Mouse (Mus musculus) gastrocnemius, adult 2 months (tissue): ENCODE measurements at regions not wholly inside any gene's neighbourhood (a gene's known extent, or its start where the extent isn't known, plus 50 kb on each side); places are given as distances from the start of the nearest gene placed in this dataset.

Experiments used
- DNase-seq: peaks from one replicate; pipeline ENCODE4 v3.0.0; 2022
- H3K27ac ChIP-seq: fragments of 200-600 bp; 2 replicates; pipeline ENCODE4 v1.8.1; 2022; ENCODE audit warnings: mild to moderate bottlenecking
- H3K4me3 ChIP-seq: fragments of 200-600 bp; 2 replicates; pipeline ENCODE4 v1.8.1; 2022; ENCODE audit warnings: mild to moderate bottlenecking, moderate library complexity
- CTCF ChIP-seq: fragments of 200-600 bp; IDR thresholded peaks from 2 replicates; pipeline ENCODE4 v1.8.1; 2022; ENCODE audit warnings: antibody characterized with exemption, mild to moderate bottlenecking, moderate library complexity
- intact Hi-C: fragments of 180-260 bp; cut with DNase I; formaldehyde crosslinking; loops from one replicate; pipeline ENCODE4 v1.15.1; 2025

DNA sequence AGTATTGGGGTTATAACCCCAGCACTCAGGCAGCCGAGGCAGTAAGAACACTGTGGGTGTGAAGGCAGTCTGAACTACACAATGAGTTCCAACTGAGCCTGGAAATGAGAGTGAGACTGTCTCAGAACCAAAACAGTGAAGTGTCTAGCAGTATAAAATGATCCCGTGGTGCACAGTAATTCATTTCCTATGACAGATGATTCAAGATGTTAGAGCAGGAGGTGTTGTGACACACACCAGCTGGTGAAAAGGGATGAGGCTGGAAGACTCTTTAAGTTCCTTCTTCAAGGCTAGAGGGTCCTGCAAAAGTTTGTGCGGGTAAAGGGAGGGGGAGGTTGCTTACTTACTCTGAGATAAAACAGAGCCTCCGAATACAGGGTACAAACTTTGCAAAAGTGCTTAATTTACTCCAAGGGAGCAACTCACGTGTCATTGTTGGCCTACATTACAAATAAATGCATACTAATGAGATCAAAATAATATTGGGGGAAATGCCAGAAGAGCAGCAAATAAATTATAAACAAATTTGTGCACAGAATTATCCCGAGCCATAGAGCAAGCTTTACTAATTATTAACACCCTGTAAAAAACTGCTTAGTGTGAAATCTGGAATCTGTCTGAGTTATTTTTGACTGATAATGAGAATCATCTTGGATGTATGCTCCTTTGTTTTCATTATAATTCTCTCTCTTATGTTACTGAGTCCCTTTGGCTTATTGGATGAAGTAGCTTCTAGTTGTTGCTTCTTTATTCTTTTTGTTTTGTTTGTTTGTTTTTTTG lies 382.0 kb upstream of the Zic4 start:
- no peak for DNase-seq
- no peak for TF ChIP-seq CTCF
- intact Hi-C loops, result no loop called here
- no peak overlapping the region for H3K27ac ChIP-seq
- H3K4me3 ChIP-seq, result no peak overlapping the region

DNA sequence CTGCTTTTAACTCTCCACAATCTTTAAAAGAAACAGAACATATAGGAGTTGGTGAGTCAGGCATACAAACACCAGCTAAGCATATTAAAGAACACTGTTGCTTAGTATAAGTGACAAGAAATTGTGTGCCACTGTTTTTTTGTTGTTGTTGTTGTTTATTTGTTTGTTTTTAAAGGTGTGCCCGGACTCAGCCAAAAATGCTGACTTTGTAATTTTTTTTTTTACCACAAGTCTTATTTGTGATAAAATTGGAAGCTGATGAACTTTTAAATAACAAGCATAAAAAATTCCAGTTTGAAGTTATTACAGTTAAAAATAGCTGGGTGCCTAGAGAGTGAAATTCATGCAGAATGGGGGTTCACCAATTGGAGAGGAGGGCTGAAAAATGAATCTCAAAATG lies 363.0 kb upstream of the Zic4 start:
- no peak for DNase-seq
- intact Hi-C loops, result no loop called here
- H3K27ac ChIP-seq, result no peak overlapping the region
- no peak overlapping the region for H3K4me3 ChIP-seq
- no peak for TF ChIP-seq CTCF

DNA sequence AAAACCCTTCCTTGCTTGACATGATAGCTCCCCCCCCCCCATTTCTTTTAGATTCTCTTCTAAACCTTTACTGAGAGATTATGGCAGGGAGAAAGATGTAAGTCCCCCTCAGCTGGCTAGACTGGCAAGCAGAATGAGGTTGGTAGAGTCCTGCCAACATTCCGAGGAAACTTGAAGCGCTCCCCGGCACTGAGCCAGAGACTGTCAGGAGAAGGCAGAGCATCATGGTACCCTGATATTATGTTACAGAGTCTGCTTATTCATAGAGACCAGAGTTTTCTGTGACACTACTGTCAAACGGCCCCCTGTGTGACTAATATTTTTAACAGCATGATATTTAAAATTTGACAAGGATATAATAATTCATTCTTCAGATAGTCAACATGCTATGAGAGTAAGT lies 358.0 kb upstream of the Zic4 start:
- H3K27ac ChIP-seq, result peak overlapping the region; percentile 82

DNA sequence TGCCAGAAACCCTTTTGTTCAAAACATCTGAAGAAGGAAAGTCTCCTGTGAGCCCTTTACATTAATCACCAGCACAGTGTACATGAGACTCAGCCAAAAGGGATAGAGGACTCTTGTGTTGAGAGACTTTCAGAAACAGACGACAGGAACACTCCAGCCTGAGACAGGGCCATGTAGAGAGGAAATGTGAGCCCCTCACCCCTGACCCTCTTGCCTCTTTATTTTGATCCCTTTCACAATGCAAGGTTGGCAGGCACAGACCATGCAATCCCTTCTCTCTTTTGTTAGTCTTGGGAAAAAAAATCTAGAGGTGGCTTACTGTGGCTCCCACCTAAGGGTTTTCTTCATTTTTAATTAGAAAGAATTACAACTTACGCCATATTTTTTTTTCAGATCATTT lies 321.7 kb upstream of the Zic4 start:
- H3K27ac ChIP-seq, result no peak overlapping the region
- H3K4me3 ChIP-seq, result no peak overlapping the region
- TF ChIP-seq CTCF, result no peak
- intact Hi-C loops, result no loop called here
- DNase-seq, result no peak

More for the DNA sequence above, 358.0 kb upstream of the Zic4 start:
- H3K4me3 ChIP-seq, result no peak overlapping the region
- intact Hi-C loops, result no loop called here
- no peak for TF ChIP-seq CTCF
- DNase-seq, result peak; percentile 88

DNA sequence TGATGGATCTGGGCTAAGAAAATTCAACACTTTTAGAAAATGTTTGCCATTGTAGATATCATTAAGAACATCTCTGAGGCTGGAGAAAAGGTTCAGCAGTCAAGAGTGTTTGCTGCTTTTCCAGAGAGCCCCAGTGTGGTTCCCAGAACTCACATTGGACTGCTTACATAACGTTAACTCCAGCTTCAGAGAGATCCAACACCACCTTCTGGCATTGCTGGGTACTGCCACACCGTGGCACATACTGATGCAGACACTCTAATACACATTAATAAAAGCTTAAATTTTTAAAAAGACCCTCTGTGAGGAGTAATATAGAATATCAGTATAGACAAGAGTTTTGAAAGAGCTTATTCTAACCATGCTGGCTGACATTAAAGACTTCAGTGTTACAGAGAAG lies 313.6 kb upstream of the Zic4 start:
- DNase-seq, result no peak
- TF ChIP-seq CTCF, result peak; percentile 27; the same call in 1 of the 2 replicates
- Histone ChIP-seq H3K4me3 (no peak overlapping the region), H3K27ac (no peak overlapping the region)
- intact Hi-C loops, result no loop called here

DNA sequence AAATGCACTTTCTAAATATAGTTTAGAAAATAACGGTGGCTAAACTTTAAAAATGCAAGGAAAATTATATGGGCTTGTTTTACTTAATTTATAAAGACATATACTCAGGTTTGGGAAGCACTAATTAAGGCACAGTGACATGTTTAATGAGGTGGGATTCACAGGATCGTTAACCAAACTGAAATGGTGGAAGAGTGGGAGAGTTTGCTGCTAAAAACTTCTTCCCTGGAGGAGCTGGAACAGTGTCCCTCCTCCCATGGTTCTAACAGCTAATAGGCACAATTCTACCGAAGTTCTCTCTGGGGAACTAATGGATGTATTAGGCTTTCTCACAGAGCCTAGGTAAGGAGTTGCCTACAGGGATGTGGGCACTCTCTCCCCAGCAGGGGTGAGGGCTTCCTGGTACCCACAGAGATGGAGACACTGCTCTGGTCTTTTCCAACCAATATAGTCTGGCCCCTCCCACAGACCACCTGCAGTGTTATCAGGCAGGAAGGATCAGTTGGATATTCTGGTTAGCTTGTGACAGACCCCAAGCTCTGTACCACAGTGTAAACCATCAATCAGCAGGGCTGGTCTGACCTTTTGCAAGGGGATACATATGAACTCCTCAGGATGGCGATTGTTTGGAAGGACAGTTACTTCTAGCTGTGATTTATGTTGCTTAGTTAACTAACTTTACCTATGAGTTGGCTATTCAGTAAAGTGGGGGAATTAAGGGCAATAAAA lies 309.0 kb upstream of the Zic4 start:
- H3K27ac ChIP-seq, result no peak overlapping the region
- TF ChIP-seq CTCF, result no peak
- intact Hi-C loops, result no loop called here
- DNase-seq, result no peak
- no peak overlapping the region for H3K4me3 ChIP-seq

DNA sequence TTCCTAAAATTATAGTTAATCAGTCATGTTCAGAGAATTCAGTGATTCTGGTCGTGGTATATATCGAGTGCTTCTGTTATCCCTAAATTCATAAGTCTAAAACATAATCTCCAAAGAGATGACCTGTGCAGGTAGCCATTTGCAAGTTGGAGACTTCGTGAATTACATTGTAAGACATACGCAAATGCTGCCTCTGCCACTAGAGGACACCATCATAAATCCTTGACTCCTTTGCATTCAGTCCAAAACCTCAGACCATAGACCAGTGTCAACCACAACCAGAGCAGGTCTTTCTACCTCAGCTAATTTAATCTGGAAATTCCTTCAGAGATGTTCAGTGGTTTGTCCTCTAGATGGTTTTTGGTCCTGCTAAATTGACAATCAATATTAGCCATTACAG lies 302.8 kb upstream of the Zic4 start:
- Histone ChIP-seq H3K27ac (no peak overlapping the region), H3K4me3 (no peak overlapping the region)
- intact Hi-C loops, result no loop called here
- no peak for DNase-seq
- no peak for TF ChIP-seq CTCF

DNA sequence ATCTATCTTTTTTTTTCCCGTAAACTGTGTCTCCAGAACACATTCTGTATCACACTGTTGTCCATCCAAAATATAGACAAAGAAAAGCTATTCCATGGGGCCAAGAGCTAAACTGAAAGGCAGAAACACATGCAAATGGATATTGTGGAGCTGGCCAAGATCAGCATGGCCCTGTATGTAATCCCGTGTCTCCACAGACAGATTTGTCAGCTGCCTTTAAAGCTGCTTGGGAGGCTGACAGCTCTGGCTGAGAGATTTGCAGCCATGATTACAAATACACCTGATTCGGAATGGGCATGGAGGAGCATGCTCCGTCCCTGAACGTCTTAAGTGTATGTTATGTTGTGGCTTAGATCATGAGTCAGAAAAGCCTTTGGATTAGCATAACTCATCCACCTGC lies 292.7 kb upstream of the Zic4 start:
- intact Hi-C loops, result no loop called here
- no peak for TF ChIP-seq CTCF
- H3K4me3 ChIP-seq, result no peak overlapping the region
- no peak overlapping the region for H3K27ac ChIP-seq
- DNase-seq, result no peak

DNA sequence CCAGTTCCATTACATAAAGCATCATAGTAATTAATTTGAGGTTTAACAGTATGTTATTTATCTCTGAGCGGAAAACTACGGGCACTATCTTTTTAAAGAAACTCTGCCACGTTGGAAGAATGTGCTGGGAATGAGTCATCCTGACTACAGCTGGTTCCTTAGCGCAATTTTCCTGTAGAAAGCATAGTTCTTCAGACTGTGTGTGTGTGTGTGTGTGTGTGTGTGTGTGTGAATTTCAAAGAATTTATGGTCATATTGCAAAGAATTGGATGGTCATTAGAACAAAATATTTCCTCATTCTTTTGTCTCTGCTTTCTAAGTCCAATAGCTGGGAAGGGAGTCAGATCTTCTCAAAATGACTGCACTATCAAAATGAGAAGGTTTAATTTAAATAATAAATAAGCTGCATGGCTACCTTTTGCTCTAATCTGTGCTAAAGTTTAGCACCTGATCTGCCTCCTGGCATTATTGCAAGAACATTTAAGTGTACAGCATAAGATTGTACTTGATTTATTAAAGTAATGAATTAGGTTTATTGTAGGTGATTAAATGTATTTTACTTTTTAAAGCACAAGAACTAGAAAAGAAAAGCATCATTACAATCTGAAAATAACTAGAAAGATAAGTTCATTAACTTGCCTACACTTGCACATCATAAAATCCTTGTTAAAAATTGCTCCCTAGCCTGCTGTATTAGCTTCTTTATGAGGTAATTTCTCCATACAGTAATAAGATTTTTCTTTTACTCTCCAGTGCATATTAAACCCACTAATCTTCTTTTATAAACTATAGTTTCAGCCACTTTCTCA lies 288.6 kb upstream of the Zic4 start:
- H3K4me3 ChIP-seq, result no peak overlapping the region
- H3K27ac ChIP-seq, result no peak overlapping the region
- intact Hi-C loops, result no loop called here
- no peak for TF ChIP-seq CTCF
- DNase-seq, result no peak

DNA sequence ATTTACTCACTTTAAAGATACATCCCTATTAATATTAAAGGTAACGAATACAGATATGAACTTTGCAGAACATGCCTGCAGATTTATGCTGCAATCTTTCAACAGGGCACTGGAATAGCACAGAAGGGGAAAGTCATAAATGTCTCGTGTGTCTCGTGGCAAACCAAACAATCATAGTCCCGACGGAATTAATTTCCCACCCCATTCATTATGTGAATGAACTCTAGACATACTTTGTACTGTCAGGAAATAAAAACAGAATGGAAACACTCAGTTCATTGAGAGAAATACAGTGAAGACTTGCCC lies 288.1 kb upstream of the Zic4 start:
- DNase-seq, result no peak
- intact Hi-C loops, result no loop called here
- Histone ChIP-seq H3K27ac (no peak overlapping the region), H3K4me3 (no peak overlapping the region)
- TF ChIP-seq CTCF, result no peak

DNA sequence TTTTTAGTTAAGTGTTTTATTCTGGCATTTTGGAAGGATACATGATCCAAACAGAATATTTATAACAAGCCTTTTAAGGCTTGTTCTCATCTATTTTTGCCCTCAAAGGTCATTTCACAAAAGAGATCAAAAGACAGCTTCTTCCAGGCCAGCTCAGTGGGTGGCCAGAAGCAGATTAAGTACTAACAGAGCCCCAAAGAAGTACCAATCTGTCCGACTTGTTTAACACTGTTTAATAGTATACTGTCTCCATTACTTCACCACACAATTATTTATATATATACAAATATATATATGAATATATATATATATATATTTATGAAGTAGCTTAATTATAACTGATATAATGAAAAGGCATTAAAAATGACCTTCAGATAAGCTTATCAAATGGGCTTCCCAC lies 284.7 kb upstream of the Zic4 start:
- Histone ChIP-seq H3K4me3 (no peak overlapping the region), H3K27ac (no peak overlapping the region)
- DNase-seq, result no peak
- intact Hi-C loops, result no loop called here
- no peak for TF ChIP-seq CTCF

DNA sequence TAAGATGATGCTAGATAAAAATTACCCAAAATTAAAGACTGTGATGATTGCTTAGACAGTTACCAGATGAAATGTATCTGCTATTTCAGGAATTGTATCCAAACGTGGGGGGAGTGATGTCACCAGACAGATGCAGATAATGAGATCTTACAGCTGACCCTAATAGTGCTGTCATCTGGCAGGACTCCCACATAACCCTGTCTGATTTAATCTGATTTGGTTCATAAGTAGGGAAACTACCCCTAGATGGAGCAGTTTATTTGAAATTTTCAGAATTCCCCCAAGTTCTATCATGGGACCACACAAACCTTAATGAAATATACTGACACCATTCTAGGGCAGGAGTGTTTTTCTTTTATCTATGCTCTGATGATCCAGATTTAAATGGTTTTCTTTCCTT lies 278.4 kb upstream of the Zic4 start:
- no peak for TF ChIP-seq CTCF
- Histone ChIP-seq H3K4me3 (no peak overlapping the region), H3K27ac (no peak overlapping the region)
- no peak for DNase-seq
- intact Hi-C loops, result no loop called here

DNA sequence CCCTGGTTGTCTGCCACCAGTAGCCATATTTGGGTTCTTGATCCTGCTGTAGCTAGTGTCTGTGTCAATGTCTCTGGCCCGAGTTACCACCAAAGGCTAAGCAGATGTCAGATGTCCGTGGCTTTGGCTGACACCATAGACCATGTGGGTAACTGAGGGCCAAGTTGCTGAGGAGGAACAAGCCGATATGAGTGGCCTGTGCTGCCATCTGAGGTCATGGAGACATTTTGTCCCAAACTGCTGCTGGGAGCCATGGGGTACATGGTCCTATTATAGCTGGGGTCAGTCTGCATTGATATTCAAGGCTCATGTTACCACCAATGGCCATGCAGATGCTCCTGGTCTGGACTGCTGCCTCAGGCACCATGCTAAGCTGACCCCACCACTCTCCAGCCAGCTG lies 276.3 kb upstream of the Zic4 start:
- intact Hi-C loops, result no loop called here
- TF ChIP-seq CTCF, result no peak
- Histone ChIP-seq H3K27ac (no peak overlapping the region), H3K4me3 (no peak overlapping the region)
- DNase-seq, result no peak
